Mouse (Mus musculus): ENCODE data around the gene Gm21776.
"Not testable (repeated sequence)": the region's sequence is repeated elsewhere in the genome, so short reads cannot be mapped to it uniquely, and the experiment has no call there.

Gm21776 gene

GRCm38 (mm10) chrY:76378362-76378761 lies at the start of gene Gm21776:
Gene Gm21776, plus strand, starts transcription at chrY:76378662.
- not testable (repeated sequence) for DNase-seq (ENCODE audit: low spot score)

All from ovary, adult 18-20 months (tissue).